Mouse (Mus musculus) adrenal gland, adult 2 months (tissue): ENCODE measurements around the gene Gm10134. TPM values are rescaled to one million over a fixed set of nuclear protein-coding genes. Genes with fewer than 3 reads are reported as not detected.

ENCODE experiments used
- DNase-seq: peaks from one replicate; pipeline ENCODE4 v3.0.0; 2021
- polyA plus RNA-seq: library from polyadenylated mRNA; depleted of rRNA; stranded (reverse); fragments of >200 nt; gene quantifications from 2 replicates; pipeline ENCODE4 v1.2.3, GENCODE M21; 2012
- total RNA-seq, 2 experiments: library from RNA; stranded (reverse); gene quantifications; 2 replicates each; pipeline ENCODE4 v1.2.3; 2021

Gene Gm10134
- total and polyA plus RNA-seq, 3 experiments: 0.42 to 2.2 TPM; not detected in 1

GRCm38 (mm10) chr2:28532938-28533771 lies 27.3 kb downstream of the Gm10134 start:
- DNase-seq: peak; percentile 95

DNA sequence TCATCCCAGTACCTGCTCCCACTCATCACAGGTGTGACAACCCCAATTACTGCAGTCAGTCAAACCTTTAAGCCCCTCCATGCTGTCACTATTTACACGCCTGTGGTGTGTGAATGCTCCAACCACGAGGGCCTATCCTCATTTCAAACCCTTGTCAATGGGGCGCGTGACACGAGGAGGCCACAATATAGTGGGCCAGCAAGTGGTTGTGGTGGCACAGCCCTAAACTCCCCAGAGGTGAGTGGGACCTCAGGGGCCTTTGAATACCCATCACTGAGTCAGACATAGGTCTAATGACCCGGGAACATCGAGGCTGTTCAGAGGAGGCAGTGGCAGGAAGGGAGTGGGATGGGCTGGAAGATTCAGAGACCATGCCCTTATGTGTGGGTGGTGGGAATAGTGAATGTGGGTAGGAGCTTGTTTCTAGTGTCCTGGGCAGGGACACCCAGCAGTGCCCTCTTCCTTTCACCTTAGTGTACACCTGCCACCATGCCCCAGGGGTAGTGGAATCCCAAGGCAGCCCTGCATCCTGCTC lies 28.1 kb downstream of the Gm10134 start:
- DNase-seq: no peak

DNA sequence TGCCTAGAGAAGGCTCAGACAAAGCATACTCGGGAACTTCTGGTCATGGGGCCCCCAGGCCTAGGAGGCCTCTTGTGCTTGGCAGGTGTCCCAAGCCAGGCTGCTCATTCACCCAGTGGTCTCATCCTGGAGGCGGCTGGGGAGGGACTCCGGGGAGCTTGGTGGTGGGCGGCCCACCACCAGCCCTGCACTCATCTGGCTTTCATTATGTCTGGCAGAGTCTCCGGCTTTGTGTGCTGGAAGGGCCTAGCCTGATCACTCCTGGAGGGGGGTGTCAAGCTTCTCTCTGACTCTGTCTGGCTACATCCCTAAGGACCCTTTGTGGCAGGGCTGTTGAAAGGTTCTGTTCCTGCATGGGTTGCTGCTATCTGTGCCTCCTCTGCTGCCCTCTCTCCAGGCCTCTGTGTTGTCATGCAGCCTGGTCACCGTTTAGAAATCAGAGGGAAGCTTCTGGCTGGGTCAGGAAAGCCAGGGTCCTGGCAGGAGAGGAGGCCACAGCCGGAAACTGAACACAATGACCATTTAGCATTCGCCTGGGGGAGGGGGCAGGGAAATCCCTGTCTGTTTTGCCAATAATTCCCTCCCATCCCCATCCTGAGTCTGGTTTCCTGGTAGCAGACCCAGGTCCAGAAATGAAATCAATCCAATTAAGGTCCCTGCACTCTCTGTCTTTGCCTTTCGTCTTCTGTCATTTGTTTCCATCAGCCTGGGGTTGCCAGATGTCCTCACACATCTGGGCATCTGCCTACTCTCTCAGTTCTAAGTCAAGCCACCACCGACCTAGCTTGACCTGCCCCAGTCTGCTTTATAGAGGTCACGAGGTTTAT lies 28.8 kb downstream of the Gm10134 start:
- DNase-seq: peak; percentile 65

GRCm38 (mm10) chr2:28535263-28535540 lies 29.3 kb downstream of the Gm10134 start:
- DNase-seq: no peak

DNA sequence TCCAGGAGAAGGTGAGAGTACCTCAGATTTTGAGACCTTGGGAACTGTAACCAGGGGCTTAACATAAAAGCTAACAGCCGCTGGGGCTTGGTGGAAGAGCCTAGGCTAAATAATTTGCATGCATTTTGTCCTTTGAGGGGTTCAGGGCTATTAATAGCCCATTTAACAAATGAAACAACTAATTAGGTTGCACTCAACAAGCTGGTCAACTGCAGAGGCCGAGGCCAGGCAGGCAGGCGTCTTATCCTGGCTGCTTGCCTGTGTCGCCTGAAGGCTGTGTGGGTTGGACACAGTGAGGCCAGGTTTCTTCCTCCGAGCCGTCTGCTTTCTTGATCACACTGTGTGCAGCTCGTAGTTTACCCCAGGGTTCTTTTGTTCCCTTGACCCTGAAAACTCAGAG lies 29.8 kb downstream of the Gm10134 start:
- DNase-seq: peak; percentile 53

- DNase-seq: no peak
These were observed 30.3 kb downstream of the Gm10134 start for GRCm38 (mm10) chr2:28536166-28536565.

DNA sequence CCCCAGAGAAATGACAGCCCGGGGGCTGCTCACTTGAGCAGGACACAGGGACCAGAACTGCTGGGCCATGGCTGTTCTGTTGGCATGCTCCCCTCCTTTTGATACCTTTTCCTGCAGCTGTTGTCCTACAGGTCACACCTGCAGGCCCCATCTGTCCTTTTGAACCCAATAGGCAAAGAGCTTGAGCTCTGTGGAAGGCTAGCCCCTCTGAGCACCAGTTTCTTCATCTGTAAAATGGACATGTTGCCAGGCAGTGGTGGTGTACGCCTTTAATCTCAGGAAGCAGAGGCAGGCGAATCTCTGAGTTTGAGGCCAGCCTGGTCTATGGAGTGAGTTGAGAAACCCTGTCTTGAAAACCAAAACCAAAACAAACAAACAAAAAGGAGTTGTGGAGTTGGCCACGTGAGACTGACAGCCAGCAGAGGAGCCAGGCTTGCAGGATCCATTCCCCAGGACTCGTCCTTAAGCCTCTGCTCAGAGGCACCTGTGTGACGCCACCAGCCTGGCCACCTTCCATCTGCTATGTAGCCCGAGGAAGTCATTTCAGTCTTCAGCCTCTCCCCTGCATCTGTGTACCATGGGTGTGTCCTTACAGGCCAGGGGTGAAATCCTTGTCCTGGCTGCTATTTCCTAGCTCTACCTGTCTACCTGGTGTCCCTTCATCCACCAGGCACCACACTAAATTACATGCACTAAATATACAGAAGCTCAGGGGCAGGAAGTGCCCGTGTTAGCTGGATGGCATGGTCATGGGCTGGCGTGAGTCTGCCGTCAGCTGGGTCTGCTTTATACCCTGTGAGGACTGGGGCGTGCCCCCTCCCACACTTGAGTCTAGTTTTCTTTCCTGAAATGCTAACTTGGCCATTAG lies 31.1 kb downstream of the Gm10134 start:
- DNase-seq: no peak

DNA sequence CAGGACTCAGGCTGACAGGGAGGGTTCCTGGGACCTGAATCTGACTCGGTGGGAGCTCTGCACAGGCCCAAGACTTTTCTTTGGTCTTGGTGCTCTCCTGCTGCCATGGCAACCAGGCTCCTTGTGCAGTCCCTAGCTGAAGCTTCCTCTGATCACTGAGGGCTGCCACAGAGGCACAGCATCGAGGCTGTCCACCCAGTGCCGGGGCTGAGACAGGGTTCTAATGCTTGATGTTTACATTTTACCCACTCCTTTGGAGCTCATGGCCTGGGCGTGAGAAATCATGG lies 31.7 kb downstream of the Gm10134 start:
- DNase-seq: no peak

- no peak for DNase-seq
These were observed 32.3 kb downstream of the Gm10134 start for GRCm38 (mm10) chr2:28537995-28538816.

DNA sequence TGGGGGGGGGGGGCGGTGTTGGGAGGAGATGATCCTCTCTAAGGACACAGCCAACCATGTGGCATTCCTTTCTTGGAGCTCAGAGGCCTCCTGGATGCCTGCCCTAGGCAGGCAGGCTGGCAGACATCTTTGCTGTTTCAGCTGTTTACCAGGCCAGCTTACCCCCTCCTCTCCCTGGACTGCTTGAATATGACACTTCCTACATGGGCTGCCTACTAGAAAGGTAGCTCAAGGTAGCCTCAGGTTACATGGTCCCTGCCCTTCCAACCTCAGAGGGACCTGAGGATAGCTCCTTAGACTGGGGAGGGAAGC lies 32.9 kb downstream of the Gm10134 start:
- DNase-seq: no peak

- DNase-seq: peak; percentile 57
These were observed 33.3 kb downstream of the Gm10134 start for GRCm38 (mm10) chr2:28539206-28539605.

DNA sequence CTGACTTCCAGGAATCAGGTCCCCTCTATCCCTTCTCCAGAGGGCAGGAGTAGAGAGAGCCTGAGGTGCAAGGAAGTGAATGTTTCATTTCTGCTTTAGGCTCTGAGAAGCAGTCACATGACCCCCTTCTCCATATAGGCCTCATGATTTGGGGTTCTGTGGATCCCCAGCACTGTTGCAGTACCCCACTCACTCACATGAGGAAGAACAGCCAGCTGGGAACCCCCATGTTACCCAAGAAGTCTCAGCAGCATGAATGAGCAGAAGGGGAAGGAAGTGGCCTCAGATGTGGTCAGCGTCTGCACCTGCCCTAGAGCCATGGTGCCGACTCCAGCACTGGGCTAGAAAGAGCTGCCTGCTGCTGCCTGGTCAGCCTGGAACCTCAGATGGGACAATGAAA lies 34.1 kb downstream of the Gm10134 start:
- no peak for DNase-seq

- DNase-seq: no peak
These were observed 34.8 kb downstream of the Gm10134 start for GRCm38 (mm10) chr2:28540587-28541227.

DNA sequence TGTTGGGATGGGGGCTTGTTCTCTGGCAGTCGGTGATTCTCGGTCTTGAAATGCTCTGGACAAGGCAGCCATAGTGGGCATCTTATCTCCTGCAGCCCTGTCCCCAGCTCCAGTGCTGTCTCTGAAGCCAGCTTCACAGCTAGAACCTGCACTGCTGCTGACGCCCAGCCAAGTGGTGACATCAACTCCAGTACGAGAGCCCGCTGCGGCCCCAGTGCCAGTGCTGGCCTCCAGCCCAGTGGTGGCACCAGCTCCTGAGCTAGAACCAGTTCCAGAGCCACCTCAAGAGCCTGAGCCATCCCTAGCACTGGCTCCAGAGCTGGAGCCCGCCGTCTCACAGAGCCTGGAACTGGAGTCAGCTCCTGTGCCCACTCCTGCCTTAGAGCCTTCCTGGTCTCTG lies 38.0 kb downstream of the Gm10134 start:
- DNase-seq: peak; percentile 62

DNA sequence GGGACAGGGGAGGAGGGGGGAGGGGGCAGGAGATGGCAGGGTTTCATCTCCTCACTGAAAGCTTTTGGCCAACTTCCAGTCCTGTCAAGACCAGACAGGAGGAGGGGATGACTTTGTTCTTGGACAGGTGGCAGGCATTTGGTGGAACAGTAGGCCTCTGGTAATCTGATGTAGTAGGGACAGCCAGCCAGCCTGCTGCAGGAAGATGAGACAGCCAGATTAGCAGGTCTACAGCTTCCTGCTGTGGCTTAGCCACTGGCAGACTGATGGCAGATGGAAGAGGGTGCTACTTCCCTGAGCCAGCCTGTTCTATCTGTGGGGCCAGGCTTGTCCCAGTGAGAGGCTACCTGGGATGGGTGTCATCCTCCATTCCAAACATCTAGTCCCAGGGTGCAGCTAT lies 40.1 kb downstream of the Gm10134 start:
- DNase-seq: no peak

GRCm38 (mm10) chr2:28546560-28546959 lies 40.7 kb downstream of the Gm10134 start:
- no peak for DNase-seq

- DNase-seq: peak; percentile 87
These were observed 41.6 kb downstream of the Gm10134 start for GRCm38 (mm10) chr2:28547237-28548172.

DNA sequence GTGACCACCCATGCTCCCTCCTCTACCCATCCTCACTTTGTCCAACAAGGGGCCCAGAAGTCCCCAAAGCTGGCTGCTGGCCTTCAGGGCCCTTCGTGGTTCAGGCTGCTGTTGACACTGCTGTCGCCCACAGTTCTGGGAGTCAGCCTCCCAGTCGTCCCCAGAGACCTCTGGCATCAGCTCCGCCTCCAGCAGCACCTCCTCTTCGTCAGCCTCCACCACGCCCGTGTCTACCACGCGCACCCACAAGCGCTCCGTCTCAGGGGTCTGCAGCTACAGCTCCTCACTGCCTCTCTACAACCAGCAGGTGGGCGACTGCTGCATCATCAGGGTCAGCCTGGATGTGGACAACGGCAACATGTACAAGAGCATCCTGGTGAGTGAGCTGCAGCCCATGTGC lies 43.3 kb downstream of the Gm10134 start:
- no peak for DNase-seq

GRCm38 (mm10) chr2:28552301-28552700 lies 46.4 kb downstream of the Gm10134 start:
- DNase-seq: no peak
